Mouse (Mus musculus) kidney, embryonic 14.5 days (tissue): Measurements from ENCODE around the gene Plekhg5. TPM values are rescaled to one million over a fixed set of nuclear protein-coding genes. Genes with fewer than 3 reads are reported as not detected.

Source experiments
- ATAC-seq: fragments of 200-750 bp; cut with Nextera tagmentation; 2 replicates; pipeline ENCODE4 v1.8.0; 2017; ENCODE audit warnings: moderate number of reproducible peaks, mild to moderate bottlenecking, moderate TSS enrichment, moderate library complexity; ENCODE audit not compliant: low FRiP score, low TSS enrichment
- H3K27ac ChIP-seq: fragments of 300-500 bp; sonication (generic); 2 replicates; pipeline ENCODE4 v1.5.1; 2014; ENCODE audit warnings: low read depth, mild to moderate bottlenecking, low read length, moderate library complexity, mixed read lengths
- H3K27me3 ChIP-seq: fragments of 300-500 bp; sonication (generic); 2 replicates; pipeline ENCODE4 v1.6.1; 2014; ENCODE audit warnings: mild to moderate bottlenecking, low read length; ENCODE audit not compliant: control insufficient read depth, insufficient read depth
- H3K36me3 ChIP-seq: fragments of 300-500 bp; sonication (generic); 2 replicates; pipeline ENCODE4 v1.6.1; 2014; ENCODE audit warnings: low read length, mixed read lengths; ENCODE audit not compliant: control insufficient read depth, insufficient read depth
- H3K4me1 ChIP-seq: fragments of 300-500 bp; sonication (generic); 2 replicates; pipeline ENCODE4 v1.6.1; 2014; ENCODE audit warnings: low read length, mixed read lengths; ENCODE audit not compliant: control insufficient read depth, insufficient read depth
- H3K4me2 ChIP-seq: fragments of 300-500 bp; sonication (generic); replicated peaks from 2 replicates; pipeline ENCODE4 v1.6.1; 2014; ENCODE audit warnings: low read depth, mild to moderate bottlenecking, low read length
- H3K4me3 ChIP-seq: fragments of 300-500 bp; sonication (generic); 2 replicates; pipeline ENCODE4 v1.5.1; 2014; ENCODE audit warnings: mild to moderate bottlenecking, low read length
- H3K9ac ChIP-seq: fragments of 300-500 bp; sonication (generic); 2 replicates; pipeline ENCODE4 v1.6.1; 2014; ENCODE audit warnings: low read depth, mild to moderate bottlenecking, low read length, moderate library complexity
- H3K9me3 ChIP-seq: fragments of 300-500 bp; sonication (generic); 2 replicates; pipeline ENCODE4 v1.6.1; 2016; ENCODE audit warnings: low read length; ENCODE audit not compliant: control insufficient read depth
- WGBS: fragments of 180-500 bp; shearing (Covaris S2); extraction: QIAGEN DNeasy Blood & Tissue Kit; methylation state at CpG from one replicate; pipeline ENCODE4 v1.1.7; 2014; 5-methylcytosine and 5-hydroxymethylcytosine counted together
- polyA plus RNA-seq: library from polyadenylated mRNA; unstranded; fragments of >200 nt; fragmentation: Nextera tagmentation; extraction: Ambion mirVana; gene quantifications from 2 replicates; pipeline ENCODE4 v1.2.1, GENCODE M21; 2014

Gene Plekhg5
- polyA plus RNA-seq, 1 experiment from 2014 or later, result 16.1 TPM

- ATAC-seq, result no peak
- Histone ChIP-seq H3K9ac (no peak overlapping the region), H3K4me3 (no peak overlapping the region), H3K27me3 (peaks cover 7% of the 10 kb centered on the region), H3K9me3 (no peaks in the 10 kb centered on the region), H3K36me3 (no peaks in the 10 kb centered on the region), H3K4me2 (no peak overlapping the region), H3K4me1 (peaks cover 25% of the 10 kb centered on the region), H3K27ac (no peak overlapping the region)
- 81% methylated on average over 8 of the region's 8 CpGs for WGBS
Observed at GRCm38 (mm10) chr4:152141521-152142135, 69.3 kb downstream of the Plekhg5 start.

GRCm38 (mm10) chr4:152143632-152144031, 71.3 kb downstream of the Plekhg5 start:
- H3K9ac ChIP-seq, result no peak overlapping the region
- no peaks in the 10 kb centered on the region for H3K9me3 ChIP-seq
- peaks cover 30% of the 10 kb centered on the region for H3K4me1 ChIP-seq
- WGBS, result 42% methylated on average over 1 of the region's 1 CpGs
- no peaks in the 10 kb centered on the region for H3K36me3 ChIP-seq
- no peak for ATAC-seq
- peaks cover 7% of the 10 kb centered on the region for H3K27me3 ChIP-seq
- H3K4me3 ChIP-seq, result no peak overlapping the region
- no peak overlapping the region for H3K4me2 ChIP-seq
- no peak overlapping the region for H3K27ac ChIP-seq

- 0 out of 2 replicates have a peak, but pooled peaks have one; percentile 1 for ATAC-seq
Observed at GRCm38 (mm10) chr4:152145473-152145872, 73.2 kb downstream of the Plekhg5 start.

GRCm38 (mm10) chr4:152146033-152146827, 73.9 kb downstream of the Plekhg5 start:
- H3K27ac ChIP-seq, result peak overlapping the region; percentile 69
- peak; percentile 83 for ATAC-seq
- 23% methylated on average over 11 of the region's 11 CpGs for WGBS

More at GRCm38 (mm10) chr4:152145473-152145872, 73.2 kb downstream of the Plekhg5 start:
- H3K4me3 ChIP-seq, result no peak overlapping the region
- peaks cover 26% of the 10 kb centered on the region for H3K4me1 ChIP-seq
- H3K4me2 ChIP-seq, result no peak overlapping the region
- WGBS, result 45% methylated on average over 10 of the region's 10 CpGs
- H3K27ac ChIP-seq, result peak overlapping the region; percentile 69; the same call in 1 of the 2 replicates
- peaks cover 4% of the 10 kb centered on the region for H3K27me3 ChIP-seq
- no peaks in the 10 kb centered on the region for H3K36me3 ChIP-seq
- no peaks in the 10 kb centered on the region for H3K9me3 ChIP-seq
- no peak overlapping the region for H3K9ac ChIP-seq

GRCm38 (mm10) chr4:152150546-152150945, 78.2 kb downstream of the Plekhg5 start:
- Histone ChIP-seq H3K27ac (no peak overlapping the region), H3K9me3 (no peaks in the 10 kb centered on the region), H3K4me3 (no peak overlapping the region), H3K4me2 (no peak overlapping the region), H3K9ac (no peak overlapping the region), H3K27me3 (peaks cover 19% of the 10 kb centered on the region; the same call in 1 of the 2 replicates), H3K4me1 (peaks cover 25% of the 10 kb centered on the region), H3K36me3 (no peaks in the 10 kb centered on the region)
- 72% methylated on average over 4 of the region's 4 CpGs for WGBS
- ATAC-seq, result no peak

More at GRCm38 (mm10) chr4:152146033-152146827, 73.9 kb downstream of the Plekhg5 start:
- no peaks in the 10 kb centered on the region for H3K36me3 ChIP-seq
- no peak overlapping the region for H3K4me2 ChIP-seq
- no peak overlapping the region for H3K4me3 ChIP-seq
- no peaks in the 10 kb centered on the region; the same call in none of the 2 replicates for H3K27me3 ChIP-seq
- H3K4me1 ChIP-seq, result peaks cover 26% of the 10 kb centered on the region
- no peak overlapping the region for H3K9ac ChIP-seq
- no peaks in the 10 kb centered on the region for H3K9me3 ChIP-seq

- H3K27ac ChIP-seq, result no peak overlapping the region
- H3K4me1 ChIP-seq, result peaks cover 16% of the 10 kb centered on the region
- H3K9ac ChIP-seq, result peak overlapping the region; percentile 51; the same call in 1 of the 2 replicates
- H3K4me2 ChIP-seq, result peak overlapping the region; percentile 85
- no peaks in the 10 kb centered on the region for H3K36me3 ChIP-seq
- peak overlapping the region; percentile 47 for H3K4me3 ChIP-seq
- H3K27me3 ChIP-seq, result peaks cover 19% of the 10 kb centered on the region; the same call in 1 of the 2 replicates
- WGBS, result 17% methylated on average over 7 of the region's 7 CpGs
- no peak; the same call in 1 of the 2 replicates for ATAC-seq
- no peaks in the 10 kb centered on the region for H3K9me3 ChIP-seq
Observed at GRCm38 (mm10) chr4:152151451-152151965, 79.2 kb downstream of the Plekhg5 start.

- Histone ChIP-seq H3K4me1 (peaks cover 10% of the 10 kb centered on the region), H3K27me3 (peaks cover 23% of the 10 kb centered on the region), H3K9me3 (no peaks in the 10 kb centered on the region), H3K9ac (peak within 1 kb of the TSS; percentile 51), H3K4me3 (peak within 1 kb of the TSS; percentile 47), H3K36me3 (no peaks in the 10 kb centered on the region), H3K4me2 (peak within 1 kb of the TSS; percentile 85), H3K27ac (no peak within 1 kb of the TSS)
- under 1% methylated on average over 57 of the region's 57 CpGs for WGBS
- peak; percentile 90 for ATAC-seq
Observed at GRCm38 (mm10) chr4:152151966-152152544, 79.8 kb downstream of the Plekhg5 start, which contains the start of gene Espn. Gene Espn, minus strand, starts transcription at chr4:152152371.

GRCm38 (mm10) chr4:152153771-152154177, 81.5 kb downstream of the Plekhg5 start:
- Histone ChIP-seq H3K27ac (no peak overlapping the region), H3K9ac (no peak overlapping the region), H3K9me3 (no peaks in the 10 kb centered on the region), H3K36me3 (no peaks in the 10 kb centered on the region), H3K4me3 (peak overlapping the region; percentile 17; the same call in 1 of the 2 replicates), H3K4me2 (peak overlapping the region; percentile 37), H3K4me1 (peaks cover 10% of the 10 kb centered on the region), H3K27me3 (peaks cover 40% of the 10 kb centered on the region)
- whole genome bisulfite sequencing, result 3% methylated on average over 23 of the region's 23 CpGs
- ATAC-seq, result peak; percentile 16
